20 mouse cellular contexts compared by ENCODE assay signal in genomic region chr5:66993076-66993475, GRCm38 (mm10).
A peak's percentile ranks its signal among the peaks of the same experiment; 100 is the strongest.
DNase-seq lines count a peak whose midpoint lies in the region; ATAC-seq lines count a peak whose summit lies in the region.
"Had no signal": no experiment of that assay in that cellular context is flagged by ENCODE, and none has a peak within 500 bp of the region (broad histone marks: within the 10 kb centered on the region; RNA-seq: fewer than 3 reads in every experiment).

No protein-coding gene starts in this region.

- 0 out of 2 replicates have a peak overlapping the region, but pooled peaks have one; percentile 4 for H3K27ac ChIP-seq in forebrain, embryonic 10.5 days
- no peak overlapping the region for H3K27ac ChIP-seq in forebrain, embryonic 11.5 days (ENCODE audit: low read depth, low read length)
- no peak overlapping the region for H3K27ac ChIP-seq in midbrain, embryonic 14.5 days (replicated peaks; ENCODE audit: low read depth, low read length)
- H3K27ac ChIP-seq in midbrain, embryonic 16.5 days (ENCODE audit: low read length) = no peak overlapping the region
- peak overlapping the region; percentile 58 for H3K27ac ChIP-seq in embryonic facial prominence, embryonic 13.5 days
- H3K27ac ChIP-seq: heart, embryonic 10.5 days; kidney, postnatal 0 days; midbrain, embryonic 10.5 days had no signal

- WGBS in forebrain, embryonic 10.5 days = 76% methylated on average over 11 of the region's 11 CpGs
- 79% methylated on average over 11 of the region's 11 CpGs for WGBS in forebrain, embryonic 11.5 days
- 64% methylated on average over 11 of the region's 11 CpGs for WGBS in midbrain, embryonic 14.5 days
- WGBS in midbrain, embryonic 16.5 days = 55% methylated on average over 11 of the region's 11 CpGs
- WGBS in embryonic facial prominence, embryonic 13.5 days = 29% methylated on average over 11 of the region's 11 CpGs

- peaks cover 4% of the 10 kb centered on the region; the same call in 1 of the 2 replicates for H3K36me3 ChIP-seq in forebrain, embryonic 10.5 days (replicated peaks)
- no peaks in the 10 kb centered on the region for H3K36me3 ChIP-seq in forebrain, embryonic 11.5 days (ENCODE audit: control insufficient read depth, insufficient read depth, low read length)
- no peaks in the 10 kb centered on the region for H3K36me3 ChIP-seq in midbrain, embryonic 14.5 days (ENCODE audit: control insufficient read depth, insufficient read depth, low read length)
- no peaks in the 10 kb centered on the region for H3K36me3 ChIP-seq in midbrain, embryonic 16.5 days (ENCODE audit: control insufficient read depth, insufficient read depth, low read length)
- peaks cover 11% of the 10 kb centered on the region for H3K36me3 ChIP-seq in embryonic facial prominence, embryonic 13.5 days
- H3K36me3 ChIP-seq: heart, embryonic 10.5 days had no signal

- no peak overlapping the region for H3K9ac ChIP-seq in forebrain, embryonic 11.5 days (ENCODE audit: low read length)
- no peak overlapping the region for H3K9ac ChIP-seq in midbrain, embryonic 14.5 days (replicated peaks; ENCODE audit: low read length)
- no peak overlapping the region for H3K9ac ChIP-seq in midbrain, embryonic 16.5 days (ENCODE audit: low read depth, low read length)
- H3K9ac ChIP-seq in embryonic facial prominence, embryonic 13.5 days = no peak overlapping the region
- H3K9ac ChIP-seq: forebrain, postnatal 0 days; liver, postnatal 0 days had no signal

- DNase-seq in forebrain, embryonic 10.5 days (ENCODE audit: extremely low spot score, low spot score) = no peak
- DNase-seq in forebrain, embryonic 11.5 days (ENCODE audit: low spot score) = no peak
- DNase-seq in midbrain, embryonic 14.5 days = peak; percentile 35
- no peak for DNase-seq in adrenal gland, postnatal 25 days
- DNase-seq in left cerebral cortex, postnatal 25 days (ENCODE audit: low spot score in 2 of 2) = no peak
- DNase-seq: adrenal gland, postnatal 14 days; cerebellum, adult 9-10 months; forebrain, postnatal 0 days; kidney, adult 2 months; layer of hippocampus, adult 9-11 months; left cerebral cortex, postnatal 4 days; liver, postnatal 0 days; lung, postnatal 10 days; thymus, adult 18-20 months; thymus, postnatal 4 days had no signal

- peaks cover 32% of the 10 kb centered on the region for H3K4me1 ChIP-seq in forebrain, embryonic 10.5 days
- peaks cover 6% of the 10 kb centered on the region; the same call in 1 of the 2 replicates for H3K4me1 ChIP-seq in forebrain, embryonic 11.5 days (replicated peaks; ENCODE audit: control insufficient read depth, insufficient read depth, low read length)
- H3K4me1 ChIP-seq in midbrain, embryonic 14.5 days (ENCODE audit: control insufficient read depth, insufficient read depth, low read length) = 0 out of 2 replicates have a peak, but pooled peaks cover 6% of the 10 kb centered on the region
- peaks cover 2% of the 10 kb centered on the region; the same call in 1 of the 2 replicates for H3K4me1 ChIP-seq in midbrain, embryonic 16.5 days (ENCODE audit: control insufficient read depth, insufficient read depth, low read length)
- peaks cover 50% of the 10 kb centered on the region for H3K4me1 ChIP-seq in embryonic facial prominence, embryonic 13.5 days

- intact Hi-C loops in left cerebral cortex, postnatal 25 days (cut with DNase I) = no loop called here

- no peak for ATAC-seq in forebrain, embryonic 11.5 days (replicated peaks; ENCODE audit: low FRiP score)
- no peak for ATAC-seq in midbrain, embryonic 14.5 days (ENCODE audit: low FRiP score, low TSS enrichment)
- ATAC-seq in midbrain, embryonic 16.5 days = no peak
- ATAC-seq in embryonic facial prominence, embryonic 13.5 days (ENCODE audit: insufficient number of reproducible peaks, insufficient read depth, low FRiP score, low TSS enrichment, low read depth) = no peak
- ATAC-seq: forebrain, postnatal 0 days; liver, postnatal 0 days had no signal

- H3K4me2 ChIP-seq in forebrain, embryonic 11.5 days (ENCODE audit: low read depth, low read length, severe bottlenecking) = no peak overlapping the region
- no peak overlapping the region for H3K4me2 ChIP-seq in midbrain, embryonic 14.5 days (ENCODE audit: low read length)
- no peak overlapping the region for H3K4me2 ChIP-seq in midbrain, embryonic 16.5 days (ENCODE audit: low read length)
- H3K4me2 ChIP-seq in embryonic facial prominence, embryonic 13.5 days = peak overlapping the region; percentile 20

- peaks cover 8% of the 10 kb centered on the region for H3K27me3 ChIP-seq in forebrain, embryonic 10.5 days (ENCODE audit: poor library complexity, severe bottlenecking)
- H3K27me3 ChIP-seq in forebrain, embryonic 11.5 days (ENCODE audit: control insufficient read depth, insufficient read depth, low read length) = no peaks in the 10 kb centered on the region
- no peaks in the 10 kb centered on the region for H3K27me3 ChIP-seq in midbrain, embryonic 14.5 days (ENCODE audit: control insufficient read depth, insufficient read depth, low read length)
- H3K27me3 ChIP-seq in midbrain, embryonic 16.5 days (ENCODE audit: control insufficient read depth, insufficient read depth, low read depth, low read length) = no peaks in the 10 kb centered on the region
- no peaks in the 10 kb centered on the region for H3K27me3 ChIP-seq in embryonic facial prominence, embryonic 13.5 days

- H3K4me3 ChIP-seq in forebrain, embryonic 10.5 days = no peak overlapping the region
- no peak overlapping the region for H3K4me3 ChIP-seq in forebrain, embryonic 11.5 days (ENCODE audit: low read depth, low read length)
- no peak overlapping the region for H3K4me3 ChIP-seq in midbrain, embryonic 14.5 days (replicated peaks; ENCODE audit: low read depth, low read length)
- H3K4me3 ChIP-seq in midbrain, embryonic 16.5 days (ENCODE audit: low read depth, low read length) = no peak overlapping the region
- H3K4me3 ChIP-seq in embryonic facial prominence, embryonic 13.5 days = no peak overlapping the region
- H3K4me3 ChIP-seq: heart, embryonic 10.5 days; midbrain, embryonic 10.5 days had no signal

- H3K9me3 ChIP-seq in forebrain, embryonic 10.5 days = no peaks in the 10 kb centered on the region
- H3K9me3 ChIP-seq in forebrain, embryonic 11.5 days (ENCODE audit: control insufficient read depth, low read length) = no peaks in the 10 kb centered on the region
- no peaks in the 10 kb centered on the region for H3K9me3 ChIP-seq in midbrain, embryonic 14.5 days (ENCODE audit: control insufficient read depth, low read length)
- H3K9me3 ChIP-seq in midbrain, embryonic 16.5 days (replicated peaks; ENCODE audit: control insufficient read depth, low read length, poor library complexity, severe bottlenecking) = no peaks in the 10 kb centered on the region
- H3K9me3 ChIP-seq in embryonic facial prominence, embryonic 13.5 days = no peaks in the 10 kb centered on the region
- H3K9me3 ChIP-seq: heart, embryonic 10.5 days; midbrain, embryonic 10.5 days had no signal

Comparison
In these comparisons a context has a peak if more than half of its experiments do, and no peak if none do; other contexts are left out.
1. H3K27ac ChIP-seq: peak in forebrain, embryonic 10.5 days (single experiment) and embryonic facial prominence, embryonic 13.5 days (single experiment); none in forebrain, embryonic 11.5 days (single experiment), midbrain, embryonic 14.5 days (single experiment) and midbrain, embryonic 16.5 days (single experiment).